In the genomic region with DNA sequence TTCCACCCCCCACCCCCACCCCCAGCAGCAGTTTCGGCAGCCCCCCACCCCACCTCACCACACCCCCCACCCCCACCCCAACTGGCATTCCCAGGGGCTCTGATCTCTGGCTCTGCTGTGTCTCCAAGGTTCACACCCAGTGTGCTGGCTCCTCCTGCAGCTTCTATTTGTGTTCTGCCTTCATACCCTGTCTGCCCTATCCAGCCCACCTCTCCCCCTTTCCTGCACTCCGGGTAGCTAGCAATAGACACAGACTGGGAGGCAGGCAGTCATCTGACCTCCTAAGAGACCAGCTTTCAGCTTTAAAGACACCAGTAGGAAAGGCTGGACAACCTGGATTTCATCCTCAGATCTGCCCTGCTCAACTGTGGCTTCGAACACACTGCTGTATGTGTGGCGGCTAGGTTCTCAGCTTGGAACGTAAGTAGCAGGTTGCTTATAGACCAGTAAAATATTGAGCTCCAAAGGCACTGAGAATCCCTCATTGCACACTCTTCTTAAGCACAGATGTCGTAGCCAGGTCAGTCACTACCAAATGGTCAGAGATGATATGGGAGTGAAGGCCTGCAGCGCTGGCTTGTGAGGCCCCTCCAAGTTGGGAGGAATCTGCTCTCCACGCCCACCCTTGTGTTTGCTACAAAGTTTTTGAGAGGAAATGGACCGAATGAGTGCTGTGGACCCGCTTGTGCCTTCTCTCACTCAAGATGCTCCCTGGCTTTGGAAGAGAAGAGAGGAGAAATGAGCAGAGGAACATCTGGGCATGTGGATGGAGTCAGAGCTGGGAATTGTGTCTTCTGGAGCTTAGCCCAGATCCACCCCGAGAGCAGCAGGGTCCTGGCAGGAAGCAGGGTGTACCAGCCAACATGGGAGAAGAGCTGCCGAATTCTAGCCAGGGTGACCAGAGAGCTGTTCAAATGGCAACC, we compare ENCODE assay signal across 8 mouse cellular contexts.
A peak's percentile ranks its signal among the peaks of the same experiment; 100 is the strongest.
DNase-seq lines count a peak whose midpoint lies in the region; ATAC-seq and TF ChIP-seq lines count a peak whose summit lies in the region.

No protein-coding gene starts in this region.

- no peak for TF ChIP-seq POLR2A in limb, embryonic 14.5 days (IDR thresholded peaks at IDR 0.05; ENCODE audit: borderline replicate concordance, extremely low read depth, insufficient read depth, insufficient read length)

- peak; percentile 47 for DNase-seq in 3134 (ENCODE audit: extremely low read depth, insufficient read length, low spot score)
- DNase-seq in MN1 (ENCODE audit: low spot score) = peak; percentile 38
- peak; percentile 65 to 68 for DNase-seq in heart, adult 9 months (ENCODE audit: low spot score in 2 of 2)
- DNase-seq in limb, embryonic 14.5 days (ENCODE audit: low spot score) = no peak
- no peak for DNase-seq in right cerebral cortex, postnatal 4 days
- no peak for DNase-seq in layer of hippocampus, adult 11-12 months (ENCODE audit: low spot score)
- no peak for DNase-seq in right cerebral cortex, postnatal 25 days
- no peak for DNase-seq in right cerebral cortex, postnatal 10 days (ENCODE audit: low spot score in 2 of 2)

- H3K27ac ChIP-seq in limb, embryonic 14.5 days (replicated peaks; ENCODE audit: low read depth, low read length) = no peak overlapping the region

- 55% methylated on average over 12 of the region's 12 CpGs for WGBS in limb, embryonic 14.5 days

- no peaks in the 10 kb centered on the region for H3K9me3 ChIP-seq in limb, embryonic 14.5 days (ENCODE audit: control insufficient read depth, low read length)

- peak overlapping the region; percentile 12; the same call in 1 of the 2 replicates for H3K4me3 ChIP-seq in limb, embryonic 14.5 days (replicated peaks; ENCODE audit: low read length)

- peak overlapping the region; percentile 34 for H3K4me2 ChIP-seq in limb, embryonic 14.5 days (replicated peaks; ENCODE audit: low read depth, low read length, severe bottlenecking)

- no peaks in the 10 kb centered on the region for H3K27me3 ChIP-seq in limb, embryonic 14.5 days (ENCODE audit: control insufficient read depth, insufficient read depth, low read length)

- no peaks in the 10 kb centered on the region for H3K36me3 ChIP-seq in limb, embryonic 14.5 days (ENCODE audit: control insufficient read depth, insufficient read depth, low read length)

- 0 out of 2 replicates have a peak overlapping the region, but pooled peaks have one; percentile 17 for H3K9ac ChIP-seq in limb, embryonic 14.5 days (ENCODE audit: low read depth, low read length, severe bottlenecking)

- no peak for ATAC-seq in limb, embryonic 14.5 days (ENCODE audit: low FRiP score, low read depth)

- peaks cover 29% of the 10 kb centered on the region for H3K4me1 ChIP-seq in limb, embryonic 14.5 days (ENCODE audit: control insufficient read depth, insufficient read depth, low read length)

Comparison
In these comparisons a context has a peak if more than half of its experiments do, and no peak if none do; other contexts are left out.
1. DNase-seq: peak in 3134 (single experiment), MN1 (single experiment) and heart, adult 9 months (2 of 2); none in limb, embryonic 14.5 days (single experiment), right cerebral cortex, postnatal 4 days (single experiment), layer of hippocampus, adult 11-12 months (single experiment), right cerebral cortex, postnatal 25 days (single experiment) and right cerebral cortex, postnatal 10 days (0 of 2).